Mouse (Mus musculus): ENCODE data around the gene Sec24d.

GRCm38 (mm10) chr3:123312477-123313062, 45.3 kb downstream of the Sec24d start:
- TF ChIP-seq CTCF (IDR thresholded peaks at IDR 0.05; ENCODE audit: low read depth) (no peak), EP300 (optimal IDR thresholded peaks at IDR 0.05) (no peak)
